ENCODE assay signal across 8 mouse cellular contexts in the genomic region with DNA sequence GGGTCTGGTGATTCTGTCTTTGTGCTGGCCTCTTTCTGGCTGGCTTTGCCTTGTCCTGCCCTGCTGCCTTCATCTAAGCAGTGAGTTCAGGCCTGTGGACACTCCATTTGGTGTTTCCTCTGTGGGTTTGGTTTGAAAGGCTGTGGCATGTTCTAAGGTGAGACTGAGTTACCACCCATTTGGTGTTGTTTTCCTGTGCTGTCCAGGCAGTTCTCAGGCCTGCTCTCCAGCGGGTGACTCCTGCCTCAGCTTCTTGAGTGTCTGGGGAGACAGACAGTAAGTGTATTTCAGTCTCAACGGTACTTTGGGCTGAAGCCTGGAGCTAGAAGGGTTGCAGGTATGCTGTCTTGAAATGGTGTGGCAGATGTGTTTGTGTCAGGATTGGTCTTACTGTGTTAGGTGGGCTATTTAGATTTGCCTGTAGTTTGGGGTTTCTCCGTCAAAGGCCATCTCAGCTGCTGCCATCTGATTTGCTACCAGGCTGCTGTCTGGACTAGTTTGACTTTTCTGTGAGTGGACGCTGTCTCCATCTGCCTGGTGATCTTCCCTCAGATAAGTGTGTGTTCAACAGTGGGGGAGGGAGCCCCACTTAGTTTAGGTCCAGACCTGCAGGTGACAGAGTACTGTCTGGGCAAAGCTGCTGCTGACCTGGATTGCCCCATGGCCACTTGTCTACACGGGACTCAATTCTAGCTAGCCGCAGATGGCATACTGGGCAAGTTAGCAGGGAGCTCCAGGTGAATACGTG. TPM values are rescaled to one million over a fixed set of nuclear protein-coding genes. Genes with fewer than 3 reads are reported as not detected.
A peak's percentile ranks its signal among the peaks of the same experiment; 100 is the strongest.
DNase-seq lines count a peak whose midpoint lies in the region; ATAC-seq and TF ChIP-seq lines count a peak whose summit lies in the region.

No protein-coding gene starts in this region.

- peak overlapping the region; percentile 98 for H3K4me3 ChIP-seq in heart, postnatal 0 days (ENCODE audit: low read depth, low read length)
- peak overlapping the region; percentile 100 for H3K4me3 ChIP-seq in hindbrain, embryonic 11.5 days (ENCODE audit: low read depth, low read length)
- peak overlapping the region; percentile 99 for H3K4me3 ChIP-seq in midbrain, embryonic 12.5 days

- TF ChIP-seq CTCF in heart, postnatal 0 days (IDR thresholded peaks at IDR 0.05; ENCODE audit: low read depth): no peak

- 0 out of 2 replicates have a peak, but pooled peaks have one; percentile 10 for TF ChIP-seq EP300 in heart, postnatal 0 days (IDR thresholded peaks at IDR 0.05; ENCODE audit: low read depth)

- intact Hi-C loops in left cerebral cortex, postnatal 36 days (cut with DNase I): no loop called here

- no peak for DNase-seq in heart, postnatal 0 days (ENCODE audit: low spot score)
- DNase-seq in heart, postnatal 4 days: no peak
- DNase-seq in MN1 (ENCODE audit: low spot score): peak; percentile 54
- DNase-seq in hindbrain, embryonic 11.5 days (ENCODE audit: low spot score): no peak
- no peak for DNase-seq in frontal cortex, postnatal 36 days (ENCODE audit: low spot score in 2 of 2)
- DNase-seq in left cerebral cortex, postnatal 36 days (ENCODE audit: low spot score in 2 of 2): no peak

- WGBS in heart, postnatal 0 days: 7% methylated on average over 7 of the region's 7 CpGs
- 73% methylated on average over 7 of the region's 7 CpGs for WGBS in hindbrain, embryonic 11.5 days
- WGBS in midbrain, embryonic 12.5 days: 70% methylated on average over 7 of the region's 7 CpGs

- H3K27me3 ChIP-seq in heart, postnatal 0 days (ENCODE audit: control insufficient read depth, insufficient read depth, low read length): no peaks in the 10 kb centered on the region
- no peaks in the 10 kb centered on the region for H3K27me3 ChIP-seq in hindbrain, embryonic 11.5 days (ENCODE audit: control insufficient read depth, insufficient read depth, low read length)
- no peaks in the 10 kb centered on the region for H3K27me3 ChIP-seq in midbrain, embryonic 12.5 days

- ATAC-seq in heart, postnatal 0 days (ENCODE audit: insufficient read depth, low read depth): no peak
- no peak for ATAC-seq in hindbrain, embryonic 11.5 days (ENCODE audit: low FRiP score)
- no peak for ATAC-seq in midbrain, embryonic 12.5 days (ENCODE audit: low FRiP score, low read depth)
- no peak for ATAC-seq in monocyte, adult 5-6 weeks (replicated peaks; ENCODE audit: insufficient number of reproducible peaks, low FRiP score, low TSS enrichment, poor library complexity, severe bottlenecking)

- peak overlapping the region; percentile 90 for H3K4me2 ChIP-seq in heart, postnatal 0 days (ENCODE audit: low read depth, low read length)
- H3K4me2 ChIP-seq in hindbrain, embryonic 11.5 days (replicated peaks; ENCODE audit: low read depth, low read length): peak overlapping the region; percentile 99
- peak overlapping the region; percentile 100 for H3K4me2 ChIP-seq in midbrain, embryonic 12.5 days (replicated peaks)

- peaks cover 45% of the 10 kb centered on the region for H3K36me3 ChIP-seq in heart, postnatal 0 days (replicated peaks; ENCODE audit: control insufficient read depth, insufficient read depth, low read length)
- H3K36me3 ChIP-seq in hindbrain, embryonic 11.5 days (ENCODE audit: control insufficient read depth, insufficient read depth, low read length): peaks cover 26% of the 10 kb centered on the region
- H3K36me3 ChIP-seq in midbrain, embryonic 12.5 days: peaks cover 52% of the 10 kb centered on the region

- no peaks in the 10 kb centered on the region for H3K9me3 ChIP-seq in heart, postnatal 0 days (replicated peaks; ENCODE audit: control insufficient read depth, low read length)
- H3K9me3 ChIP-seq in hindbrain, embryonic 11.5 days (ENCODE audit: control insufficient read depth, low read length): no peaks in the 10 kb centered on the region
- H3K9me3 ChIP-seq in midbrain, embryonic 12.5 days: no peaks in the 10 kb centered on the region

- peaks cover 55% of the 10 kb centered on the region for H3K4me1 ChIP-seq in heart, postnatal 0 days (ENCODE audit: control insufficient read depth, insufficient read depth)
- H3K4me1 ChIP-seq in hindbrain, embryonic 11.5 days (replicated peaks; ENCODE audit: control insufficient read depth, insufficient read depth, low read length): peaks cover 33% of the 10 kb centered on the region
- H3K4me1 ChIP-seq in midbrain, embryonic 12.5 days: peaks cover 51% of the 10 kb centered on the region

- peak overlapping the region; percentile 100 for H3K27ac ChIP-seq in heart, postnatal 0 days (ENCODE audit: low read depth)
- 0 out of 2 replicates have a peak overlapping the region, but pooled peaks have one; percentile 9 for H3K27ac ChIP-seq in hindbrain, embryonic 11.5 days (ENCODE audit: low read depth, low read length)
- H3K27ac ChIP-seq in midbrain, embryonic 12.5 days (replicated peaks): peak overlapping the region; percentile 56

- peak overlapping the region; percentile 98 for H3K9ac ChIP-seq in heart, postnatal 0 days (replicated peaks; ENCODE audit: low read depth, low read length)
- peak overlapping the region; percentile 96 for H3K9ac ChIP-seq in hindbrain, embryonic 11.5 days (ENCODE audit: low read depth, low read length)
- peak overlapping the region; percentile 98 for H3K9ac ChIP-seq in midbrain, embryonic 12.5 days (replicated peaks)

RNA-seq across cellular contexts. Expression of a gene that starts 2.7 kb away (rescaled TPM):
- 186 and 196 TPM in 2 replicates for total RNA-seq in heart, postnatal 0 days (2014; rRNA removed; ENCODE audit: low replicate concordance)
- polyA plus RNA-seq in heart, postnatal 0 days (2015; fragmentation: Nextera tagmentation; extraction: Ambion mirVana): 39.8 and 40.4 TPM in 2 replicates
- 100 to 1,000 TPM; 167 to 182 TPM for total RNA-seq in heart, postnatal 4 days (2021)
- polyA plus RNA-seq in hindbrain, embryonic 11.5 days (2014; fragmentation: Nextera tagmentation; extraction: Ambion mirVana): 141 and 152 TPM in 2 replicates
- 202 TPM in 2 replicates for polyA plus RNA-seq in midbrain, embryonic 12.5 days (2016; fragmentation: Nextera tagmentation; extraction: Ambion mirVana)
- 55.7 to 124 TPM (median 78.8 TPM) in 3 replicates for total RNA-seq in monocyte, adult 5-6 weeks (2017)
- 10 to 100 TPM; 40.2 to 51.9 TPM for total RNA-seq in left cerebral cortex, postnatal 36 days (2021)

RNA-seq across cellular contexts. Expression of a gene that starts 17.4 kb away (rescaled TPM):
- total RNA-seq in heart, postnatal 0 days (2014; rRNA removed; ENCODE audit: low replicate concordance): not detected in 2 replicates
- polyA plus RNA-seq in heart, postnatal 0 days (2015; fragmentation: Nextera tagmentation; extraction: Ambion mirVana): 0.70 and 0.74 TPM in 2 replicates
- total RNA-seq in heart, postnatal 4 days (2021): not detected
- 9.4 and 10.5 TPM in 2 replicates for polyA plus RNA-seq in hindbrain, embryonic 11.5 days (2014; fragmentation: Nextera tagmentation; extraction: Ambion mirVana)
- 14.3 and 16.7 TPM in 2 replicates for polyA plus RNA-seq in midbrain, embryonic 12.5 days (2016; fragmentation: Nextera tagmentation; extraction: Ambion mirVana)
- not detected in 3 replicates for total RNA-seq in monocyte, adult 5-6 weeks (2017)
- total RNA-seq in left cerebral cortex, postnatal 36 days (2021): 1 to 10 TPM; 2.2 to 2.4 TPM

RNA-seq across cellular contexts. Expression of a gene that starts 17.6 kb away (rescaled TPM):
- 3.2 and 5.9 TPM in 2 replicates for total RNA-seq in heart, postnatal 0 days (2014; rRNA removed; ENCODE audit: low replicate concordance)
- polyA plus RNA-seq in heart, postnatal 0 days (2015; fragmentation: Nextera tagmentation; extraction: Ambion mirVana): 2.5 and 3.0 TPM in 2 replicates
- total RNA-seq in heart, postnatal 4 days (2021): 1 to 10 TPM; 2.5 to 2.9 TPM
- 129 and 150 TPM in 2 replicates for polyA plus RNA-seq in hindbrain, embryonic 11.5 days (2014; fragmentation: Nextera tagmentation; extraction: Ambion mirVana)
- polyA plus RNA-seq in midbrain, embryonic 12.5 days (2016; fragmentation: Nextera tagmentation; extraction: Ambion mirVana): 296 and 302 TPM in 2 replicates
- 0.95 TPM in 1 of 3 replicates, not detected in the others for total RNA-seq in monocyte, adult 5-6 weeks (2017)
- 10 to 100 TPM; 50.4 to 57.1 TPM for total RNA-seq in left cerebral cortex, postnatal 36 days (2021)

RNA-seq across cellular contexts. Expression of a gene that starts 29.2 kb away (rescaled TPM):
- not detected in 2 replicates for total RNA-seq in heart, postnatal 0 days (2014; rRNA removed; ENCODE audit: low replicate concordance)
- not detected in 2 replicates for polyA plus RNA-seq in heart, postnatal 0 days (2015; fragmentation: Nextera tagmentation; extraction: Ambion mirVana)
- not detected for total RNA-seq in heart, postnatal 4 days (2021)
- polyA plus RNA-seq in hindbrain, embryonic 11.5 days (2014; fragmentation: Nextera tagmentation; extraction: Ambion mirVana): 0.67 TPM in 1 of 2 replicates, not detected in the other
- polyA plus RNA-seq in midbrain, embryonic 12.5 days (2016; fragmentation: Nextera tagmentation; extraction: Ambion mirVana): not detected in 2 replicates
- not detected in 3 replicates for total RNA-seq in monocyte, adult 5-6 weeks (2017)
- total RNA-seq in left cerebral cortex, postnatal 36 days (2021): not detected

RNA-seq across cellular contexts. Expression of a gene that starts 33.8 kb away (rescaled TPM):
- total RNA-seq in heart, postnatal 0 days (2014; rRNA removed; ENCODE audit: low replicate concordance): 0.19 TPM in 1 of 2 replicates, not detected in the other
- polyA plus RNA-seq in heart, postnatal 0 days (2015; fragmentation: Nextera tagmentation; extraction: Ambion mirVana): 0.22 TPM in 1 of 2 replicates, not detected in the other
- total RNA-seq in heart, postnatal 4 days (2021): under 1 TPM in 1 of 2 experiments, not detected in 1; 0.38 TPM
- not detected in 2 replicates for polyA plus RNA-seq in hindbrain, embryonic 11.5 days (2014; fragmentation: Nextera tagmentation; extraction: Ambion mirVana)
- polyA plus RNA-seq in midbrain, embryonic 12.5 days (2016; fragmentation: Nextera tagmentation; extraction: Ambion mirVana): not detected in 2 replicates
- total RNA-seq in monocyte, adult 5-6 weeks (2017): not detected in 3 replicates
- total RNA-seq in left cerebral cortex, postnatal 36 days (2021): not detected

Comparison
In these comparisons a context has a peak if more than half of its experiments do, and no peak if none do; other contexts are left out.
1. H3K27ac ChIP-seq: peak in every context shown above with its lines; median percentile 100 in heart, postnatal 0 days; 56 in midbrain, embryonic 12.5 days; 9 in hindbrain, embryonic 11.5 days.